In genomic region chr9:101863130-101863529, GRCm38 (mm10) we compare ENCODE assay signal across 12 mouse cellular contexts. TPM values are rescaled to one million over a fixed set of nuclear protein-coding genes. Genes with fewer than 3 reads are reported as not detected.
DNase-seq lines count a peak whose midpoint lies in the region; ATAC-seq and TF ChIP-seq lines count a peak whose summit lies in the region.
"Had no signal": no experiment of that assay in that cellular context is flagged by ENCODE, and none has a peak within 500 bp of the region (broad histone marks: within the 10 kb centered on the region; RNA-seq: fewer than 3 reads in every experiment).

No protein-coding gene starts in this region.

- H3K9ac ChIP-seq in heart, adult 2 months (ENCODE audit: low read depth, low read length): no peak overlapping the region
- H3K9ac ChIP-seq in heart, embryonic 11.5 days (ENCODE audit: low read depth, low read length): no peak overlapping the region
- no peak overlapping the region for H3K9ac ChIP-seq in hindbrain, embryonic 12.5 days
- H3K9ac ChIP-seq in midbrain, embryonic 12.5 days (replicated peaks): no peak overlapping the region

- no peaks in the 10 kb centered on the region for H3K79me2 ChIP-seq in heart, adult 2 months (replicated peaks; ENCODE audit: control insufficient read depth, insufficient read depth, low read length)

- WGBS in heart, adult 2 months: 61% methylated on average over 5 of the region's 5 CpGs
- 75% methylated on average over 5 of the region's 5 CpGs for WGBS in heart, embryonic 11.5 days (ENCODE audit: insufficient replicate concordance)
- 59% methylated on average over 5 of the region's 5 CpGs for WGBS in hindbrain, embryonic 12.5 days
- 71% methylated on average over 5 of the region's 5 CpGs for WGBS in midbrain, embryonic 12.5 days

- H3K27me3 ChIP-seq in heart, adult 2 months (ENCODE audit: control insufficient read depth, insufficient read depth, low read length): no peaks in the 10 kb centered on the region
- no peaks in the 10 kb centered on the region for H3K27me3 ChIP-seq in heart, embryonic 11.5 days (ENCODE audit: control insufficient read depth, insufficient read depth, low read length)
- no peaks in the 10 kb centered on the region for H3K27me3 ChIP-seq in hindbrain, embryonic 12.5 days
- no peaks in the 10 kb centered on the region; the same call in 1 of the 2 replicates for H3K27me3 ChIP-seq in midbrain, embryonic 12.5 days

- H3K27ac ChIP-seq in heart, adult 2 months: no peak overlapping the region
- H3K27ac ChIP-seq in heart, embryonic 11.5 days (ENCODE audit: low read depth, low read length): no peak overlapping the region
- H3K27ac ChIP-seq in hindbrain, embryonic 12.5 days: no peak overlapping the region
- H3K27ac ChIP-seq in midbrain, embryonic 12.5 days (replicated peaks): 0 out of 2 replicates have a peak overlapping the region, but pooled peaks have one; percentile 17

- no peaks in the 10 kb centered on the region for H3K36me3 ChIP-seq in heart, adult 2 months (ENCODE audit: control insufficient read depth, insufficient read depth, low read length)
- H3K36me3 ChIP-seq in heart, embryonic 11.5 days (ENCODE audit: control insufficient read depth, insufficient read depth, low read length): no peaks in the 10 kb centered on the region
- H3K36me3 ChIP-seq in hindbrain, embryonic 12.5 days: no peaks in the 10 kb centered on the region
- no peaks in the 10 kb centered on the region for H3K36me3 ChIP-seq in midbrain, embryonic 12.5 days

- intact Hi-C loops in heart, adult 2 months (cut with DNase I): no loop called here

- no peak overlapping the region for H3K4me3 ChIP-seq in heart, adult 2 months
- H3K4me3 ChIP-seq in heart, embryonic 11.5 days (ENCODE audit: low read depth, low read length): no peak overlapping the region
- H3K4me3 ChIP-seq in hindbrain, embryonic 12.5 days: no peak overlapping the region
- H3K4me3 ChIP-seq in midbrain, embryonic 12.5 days: no peak overlapping the region

- no peaks in the 10 kb centered on the region for H3K4me1 ChIP-seq in heart, adult 2 months (ENCODE audit: control insufficient read depth, insufficient read depth, low read length)
- H3K4me1 ChIP-seq in heart, embryonic 11.5 days (ENCODE audit: control insufficient read depth, insufficient read depth, low read length): peaks cover 4% of the 10 kb centered on the region; the same call in 1 of the 2 replicates
- H3K4me1 ChIP-seq in hindbrain, embryonic 12.5 days: peaks cover 13% of the 10 kb centered on the region
- peaks cover 18% of the 10 kb centered on the region for H3K4me1 ChIP-seq in midbrain, embryonic 12.5 days

- H3K4me2 ChIP-seq in heart, embryonic 11.5 days: no peak overlapping the region
- H3K4me2 ChIP-seq in hindbrain, embryonic 12.5 days (replicated peaks): peak overlapping the region; percentile 28
- H3K4me2 ChIP-seq in midbrain, embryonic 12.5 days (replicated peaks): peak overlapping the region; percentile 29; the same call in 1 of the 2 replicates

- TF ChIP-seq EP300 in heart, adult 2 months (IDR thresholded peaks at IDR 0.05; ENCODE audit: insufficient read depth, low read depth, low read length): no peak

- peak; percentile 7 to 32 for DNase-seq in heart, adult 2 months
- DNase-seq in heart, adult 9 months (ENCODE audit: low spot score in 2 of 2): peak; percentile 2 to 5
- DNase-seq in adrenal gland, postnatal 10 days: no peak
- no peak for DNase-seq in c-Kit-positive CD71-positive TER-119-positive erythroid progenitor cells, embryonic 14.5 days (ENCODE audit: low spot score)
- DNase-seq in embryo, embryonic 11 days: no peak
- DNase-seq: liver; thymus, postnatal 25 days had no signal

- no peaks in the 10 kb centered on the region; the same call in 1 of the 2 replicates for H3K9me3 ChIP-seq in heart, embryonic 11.5 days (replicated peaks; ENCODE audit: control insufficient read depth, low read length)
- no peaks in the 10 kb centered on the region for H3K9me3 ChIP-seq in hindbrain, embryonic 12.5 days (replicated peaks)
- H3K9me3 ChIP-seq in midbrain, embryonic 12.5 days: no peaks in the 10 kb centered on the region

- no peak for ATAC-seq in heart, embryonic 11.5 days (replicated peaks; ENCODE audit: insufficient number of reproducible peaks, low FRiP score, low TSS enrichment)
- peak; percentile 22; the same call in 1 of the 2 replicates for ATAC-seq in hindbrain, embryonic 12.5 days (ENCODE audit: low FRiP score)
- ATAC-seq in midbrain, embryonic 12.5 days (ENCODE audit: low FRiP score, low read depth): no peak

- no peak for TF ChIP-seq POLR2A in heart, adult 2 months (IDR thresholded peaks at IDR 0.05; ENCODE audit: insufficient read depth, low read depth, low read length)

- no peak for TF ChIP-seq CTCF in heart, adult 2 months (IDR thresholded peaks at IDR 0.05)

RNA-seq across cellular contexts. Expression of gene 9630041A04Rik, which starts 1.5 kb away (rescaled TPM):
- not detected for total RNA-seq in heart, adult 2 months (2021)
- not detected in 2 replicates for polyA plus RNA-seq in heart, adult 2 months (2012; rRNA removed)
- polyA plus RNA-seq in heart, embryonic 11.5 days (2014; fragmentation: Nextera tagmentation; extraction: Ambion mirVana): not detected in 2 replicates
- polyA plus RNA-seq in hindbrain, embryonic 12.5 days (2016; fragmentation: Nextera tagmentation; extraction: Ambion mirVana): 0.35 and 0.36 TPM in 2 replicates
- polyA plus RNA-seq in midbrain, embryonic 12.5 days (2016; fragmentation: Nextera tagmentation; extraction: Ambion mirVana): 0.31 and 0.33 TPM in 2 replicates
- not detected for total RNA-seq in adrenal gland, postnatal 10 days (2021)
- polyA plus RNA-seq: embryonic facial prominence, embryonic 11.5 days; gonadal fat pad, adult 2 months had no signal

Comparison
In these comparisons a context has a peak if more than half of its experiments do, and no peak if none do; other contexts are left out.
1. DNase-seq: peak in heart, adult 2 months (2 of 2) and heart, adult 9 months (2 of 2); none in adrenal gland, postnatal 10 days (single experiment), c-Kit-positive CD71-positive TER-119-positive erythroid progenitor cells, embryonic 14.5 days (single experiment) and embryo, embryonic 11 days (single experiment).